Mouse (Mus musculus) heart, embryonic 16.5 days (tissue): ENCODE measurements around the gene Npcd. TPM values are rescaled to one million over a fixed set of nuclear protein-coding genes. Genes with fewer than 3 reads are reported as not detected.

Source experiments
- ATAC-seq: fragments of 200-750 bp; cut with Nextera tagmentation; replicated peaks from 2 replicates; pipeline ENCODE4 v1.8.0; 2017; ENCODE audit warnings: moderate number of reproducible peaks; ENCODE audit not compliant: insufficient read depth, low FRiP score; ENCODE audit errors: extremely low read depth
- H3K27ac ChIP-seq: fragments of 300-500 bp; sonication (generic); 2 replicates; pipeline ENCODE4 v1.5.1; 2014; ENCODE audit warnings: mild to moderate bottlenecking, low read length, control low read depth, moderate library complexity
- H3K27me3 ChIP-seq: fragments of 300-500 bp; sonication (generic); 2 replicates; pipeline ENCODE4 v1.6.1; 2014; ENCODE audit warnings: low read length, mixed read lengths; ENCODE audit not compliant: control insufficient read depth, insufficient read depth
- H3K36me3 ChIP-seq: fragments of 300-500 bp; sonication (generic); 2 replicates; pipeline ENCODE4 v1.6.1; 2014; ENCODE audit not compliant: control insufficient read depth, insufficient read depth
- H3K4me1 ChIP-seq: fragments of 300-500 bp; sonication (generic); 2 replicates; pipeline ENCODE4 v1.6.1; 2014; ENCODE audit warnings: low read length, mixed read lengths; ENCODE audit not compliant: control insufficient read depth, insufficient read depth
- H3K4me2 ChIP-seq: fragments of 300-500 bp; sonication (generic); 2 replicates; pipeline ENCODE4 v1.6.1; 2014; ENCODE audit warnings: low read depth, mild to moderate bottlenecking, control low read depth, low read length
- H3K4me3 ChIP-seq: fragments of 300-500 bp; sonication (generic); 2 replicates; pipeline ENCODE4 v1.5.1; 2014; ENCODE audit warnings: mild to moderate bottlenecking, control low read depth, low read length
- H3K9ac ChIP-seq: fragments of 300-500 bp; sonication (generic); 2 replicates; pipeline ENCODE4 v1.6.1; 2014; ENCODE audit warnings: low read length, control low read depth
- H3K9me3 ChIP-seq: fragments of 300-500 bp; sonication (generic); replicated peaks from 2 replicates; pipeline ENCODE4 v1.6.1; 2016; ENCODE audit warnings: low read length; ENCODE audit not compliant: control insufficient read depth
- WGBS: fragments of 180-500 bp; shearing (Covaris S2); extraction: QIAGEN DNeasy Blood & Tissue Kit; methylation state at CpG from one replicate; pipeline ENCODE4 v1.1.7; 2014; 5-methylcytosine and 5-hydroxymethylcytosine counted together
- polyA plus RNA-seq: library from polyadenylated mRNA; unstranded; fragments of >200 nt; fragmentation: Nextera tagmentation; extraction: Ambion mirVana; gene quantifications from 2 replicates; pipeline ENCODE4 v1.2.1, GENCODE M21; 2015

Npcd gene
- polyA plus RNA-seq, 1 experiment from 2014 or later, result not detected

DNA sequence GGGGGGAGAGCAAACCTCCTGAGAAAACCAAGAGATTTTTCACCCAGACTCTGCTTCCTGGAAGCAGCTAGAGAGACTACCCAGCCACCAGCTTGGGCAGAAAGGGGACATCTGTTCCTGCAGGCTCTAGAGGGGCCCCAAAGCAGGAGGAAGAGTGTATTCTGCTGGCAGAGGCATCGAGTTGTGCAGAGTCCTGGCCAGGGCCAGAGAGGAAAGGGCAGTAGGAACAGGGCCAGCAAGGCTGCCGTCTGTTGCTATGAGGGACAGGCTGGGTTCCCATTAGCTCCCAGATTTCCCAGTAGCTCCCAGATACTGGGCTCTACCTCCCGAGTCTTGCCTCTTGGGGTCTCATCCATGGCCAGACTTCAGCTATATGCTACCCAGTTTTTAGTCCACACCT lies 24.0 kb downstream of the Npcd start:
- no peaks in the 10 kb centered on the region for H3K4me1 ChIP-seq
- no peak overlapping the region for H3K27ac ChIP-seq
- H3K27me3 ChIP-seq, result peaks cover 35% of the 10 kb centered on the region
- H3K4me3 ChIP-seq, result no peak overlapping the region
- H3K4me2 ChIP-seq, result no peak overlapping the region
- ATAC-seq, result no peak
- H3K36me3 ChIP-seq, result no peaks in the 10 kb centered on the region
- H3K9me3 ChIP-seq, result no peaks in the 10 kb centered on the region
- 39% methylated on average over 3 of the region's 3 CpGs for WGBS
- no peak overlapping the region for H3K9ac ChIP-seq

DNA sequence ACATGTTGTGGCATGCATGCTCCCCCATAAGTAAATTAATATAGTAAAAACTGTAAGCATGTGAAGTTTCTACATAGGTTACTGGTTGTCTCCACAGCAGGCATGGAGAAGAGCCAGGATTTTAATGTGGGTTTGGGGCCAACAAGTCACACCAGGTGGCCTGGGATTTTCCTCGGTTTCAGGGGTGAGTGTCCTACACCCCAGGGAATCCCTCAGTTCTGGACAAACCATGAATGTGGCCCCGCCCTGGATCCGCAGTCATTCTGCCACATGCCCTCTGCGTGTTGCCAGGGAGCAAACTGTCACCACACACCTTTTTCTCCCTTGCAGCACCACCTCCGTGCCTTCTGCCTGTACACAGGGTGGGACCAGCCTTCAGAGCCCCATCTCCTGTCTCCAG lies 25.4 kb downstream of the Npcd start:
- Histone ChIP-seq H3K27ac (no peak overlapping the region), H3K36me3 (no peaks in the 10 kb centered on the region), H3K4me3 (no peak overlapping the region), H3K27me3 (peaks cover 42% of the 10 kb centered on the region), H3K4me1 (peaks cover 2% of the 10 kb centered on the region), H3K4me2 (no peak overlapping the region), H3K9ac (no peak overlapping the region), H3K9me3 (no peaks in the 10 kb centered on the region)
- ATAC-seq, result no peak
- WGBS, result 51% methylated on average over 5 of the region's 5 CpGs

DNA sequence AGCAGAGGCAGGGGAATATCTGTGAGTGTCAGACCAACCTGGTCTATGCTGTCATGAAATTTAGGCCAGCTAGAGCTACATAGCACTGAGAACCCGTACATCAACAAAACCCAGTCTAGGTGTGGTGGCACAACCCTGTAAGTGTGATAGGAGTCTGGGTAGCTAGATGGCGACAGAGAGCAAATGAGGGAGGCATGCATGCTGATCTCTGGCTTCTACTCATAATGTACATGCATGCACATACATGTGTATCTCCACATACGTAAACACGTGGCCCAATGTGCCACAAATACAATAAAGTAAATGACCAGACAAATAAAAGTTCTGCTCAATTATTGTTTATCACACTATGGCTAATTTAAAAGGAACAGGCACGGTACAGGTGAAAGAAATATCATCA lies 25.9 kb downstream of the Npcd start:
- ATAC-seq, result no peak
- no peak overlapping the region for H3K4me2 ChIP-seq
- 30% methylated on average over 5 of the region's 5 CpGs for WGBS
- H3K9me3 ChIP-seq, result no peaks in the 10 kb centered on the region
- no peak overlapping the region for H3K4me3 ChIP-seq
- no peaks in the 10 kb centered on the region for H3K36me3 ChIP-seq
- peaks cover 47% of the 10 kb centered on the region for H3K27me3 ChIP-seq
- peaks cover 3% of the 10 kb centered on the region for H3K4me1 ChIP-seq
- H3K9ac ChIP-seq, result no peak overlapping the region
- no peak overlapping the region for H3K27ac ChIP-seq

DNA sequence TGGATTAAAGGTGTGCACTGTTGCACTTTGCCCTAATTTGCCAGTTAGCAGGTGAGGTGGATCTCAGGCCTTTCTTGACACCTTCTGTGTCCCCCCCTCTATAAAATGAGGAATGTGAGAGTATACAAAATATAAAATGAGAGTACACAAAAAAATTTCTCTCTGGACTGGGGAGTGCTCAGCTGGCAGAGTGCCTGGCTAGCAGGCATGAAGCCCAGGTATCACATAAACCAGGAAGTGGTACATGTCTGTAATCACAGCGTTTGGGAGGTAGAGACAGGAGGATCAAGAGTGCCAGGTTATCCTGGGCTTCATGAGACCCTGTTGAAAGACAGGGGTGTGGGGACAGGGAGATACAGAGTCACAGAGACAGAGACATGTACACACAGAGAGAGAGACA lies 27.0 kb downstream of the Npcd start:
- ATAC-seq, result no peak
- Histone ChIP-seq H3K36me3 (no peaks in the 10 kb centered on the region), H3K9ac (no peak overlapping the region), H3K4me2 (no peak overlapping the region), H3K4me1 (peaks cover 3% of the 10 kb centered on the region), H3K27me3 (peaks cover 58% of the 10 kb centered on the region), H3K9me3 (no peaks in the 10 kb centered on the region), H3K27ac (no peak overlapping the region), H3K4me3 (no peak overlapping the region)
- WGBS, result 29% methylated on average over 1 of the region's 1 CpGs

DNA sequence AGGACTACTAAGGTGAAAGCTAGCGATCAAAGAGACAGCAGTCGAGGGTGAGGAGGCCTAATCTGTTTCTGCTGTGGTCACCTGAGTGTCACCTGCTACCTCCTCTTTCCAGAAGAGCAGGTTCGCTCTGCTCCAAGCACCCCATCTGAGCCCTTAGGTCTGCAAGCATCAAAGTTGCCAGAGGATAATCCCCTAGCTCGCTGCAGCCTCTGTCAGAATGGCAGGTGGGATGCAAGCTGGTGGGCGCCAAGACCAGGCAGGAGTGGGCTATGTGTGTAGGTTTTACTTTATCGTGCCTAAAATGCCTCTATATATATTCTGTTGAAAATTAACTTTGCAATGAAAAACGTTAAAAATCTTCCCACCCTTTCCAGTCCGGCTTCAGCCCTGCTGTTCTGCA lies 28.8 kb downstream of the Npcd start:
- no peaks in the 10 kb centered on the region for H3K9me3 ChIP-seq
- no peak overlapping the region for H3K9ac ChIP-seq
- H3K4me2 ChIP-seq, result no peak overlapping the region
- no peak for ATAC-seq
- H3K4me1 ChIP-seq, result peaks cover 3% of the 10 kb centered on the region
- H3K27ac ChIP-seq, result no peak overlapping the region
- H3K36me3 ChIP-seq, result no peaks in the 10 kb centered on the region
- 27% methylated on average over 8 of the region's 8 CpGs for WGBS
- H3K27me3 ChIP-seq, result peaks cover 65% of the 10 kb centered on the region
- H3K4me3 ChIP-seq, result no peak overlapping the region

DNA sequence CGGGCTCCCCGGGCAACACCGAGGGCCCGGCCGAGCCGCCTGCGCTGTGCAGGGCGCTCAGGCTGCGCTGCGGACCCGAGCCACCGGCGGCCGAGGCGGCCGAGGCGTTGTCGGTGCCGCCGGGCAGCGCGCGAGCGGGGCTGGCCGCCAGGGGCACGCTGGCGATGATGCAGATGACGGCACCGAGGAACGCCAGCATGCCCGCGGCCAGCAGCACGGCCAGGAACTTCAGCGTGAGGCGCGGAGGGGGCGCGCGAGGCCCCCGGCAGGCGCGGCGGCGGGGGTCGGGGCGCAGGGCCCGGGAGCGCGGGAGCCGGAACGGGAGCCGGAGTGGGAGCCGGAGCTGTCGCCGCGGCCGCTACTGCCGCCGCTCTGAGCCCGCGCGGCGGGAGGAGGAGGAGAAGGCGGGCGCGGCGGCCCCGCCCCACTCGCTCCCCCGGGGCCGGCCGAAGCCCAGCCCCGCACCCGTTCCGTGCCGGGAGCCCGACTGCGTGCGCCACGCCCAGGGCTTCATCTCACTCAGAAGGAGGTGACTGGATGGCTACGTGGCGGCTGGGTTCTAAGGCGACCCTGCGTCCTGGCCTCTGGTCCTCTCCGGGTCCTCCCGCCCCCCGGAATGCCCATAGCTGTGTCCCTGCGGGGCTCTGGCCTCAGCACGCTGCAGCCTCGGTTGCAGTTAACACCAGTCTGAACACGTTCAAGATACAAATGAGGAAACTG lies 29.5 kb downstream of the Npcd start, which contains the start of gene Nptxr:
TSS of gene Nptxr (minus strand) at position 415 of the 720 bp plus-strand sequence.
- Histone ChIP-seq H3K27ac (no peak within 1 kb of the TSS), H3K9ac (peak within 1 kb of the TSS; percentile 70), H3K27me3 (peaks cover 67% of the 10 kb centered on the region), H3K4me3 (peak within 1 kb of the TSS; percentile 71), H3K36me3 (no peaks in the 10 kb centered on the region), H3K4me1 (peaks cover 3% of the 10 kb centered on the region), H3K4me2 (peak within 1 kb of the TSS; percentile 95), H3K9me3 (no peaks in the 10 kb centered on the region)
- peak; percentile 79 for ATAC-seq
- WGBS, result under 1% methylated on average over 62 of the region's 91 CpGs

DNA sequence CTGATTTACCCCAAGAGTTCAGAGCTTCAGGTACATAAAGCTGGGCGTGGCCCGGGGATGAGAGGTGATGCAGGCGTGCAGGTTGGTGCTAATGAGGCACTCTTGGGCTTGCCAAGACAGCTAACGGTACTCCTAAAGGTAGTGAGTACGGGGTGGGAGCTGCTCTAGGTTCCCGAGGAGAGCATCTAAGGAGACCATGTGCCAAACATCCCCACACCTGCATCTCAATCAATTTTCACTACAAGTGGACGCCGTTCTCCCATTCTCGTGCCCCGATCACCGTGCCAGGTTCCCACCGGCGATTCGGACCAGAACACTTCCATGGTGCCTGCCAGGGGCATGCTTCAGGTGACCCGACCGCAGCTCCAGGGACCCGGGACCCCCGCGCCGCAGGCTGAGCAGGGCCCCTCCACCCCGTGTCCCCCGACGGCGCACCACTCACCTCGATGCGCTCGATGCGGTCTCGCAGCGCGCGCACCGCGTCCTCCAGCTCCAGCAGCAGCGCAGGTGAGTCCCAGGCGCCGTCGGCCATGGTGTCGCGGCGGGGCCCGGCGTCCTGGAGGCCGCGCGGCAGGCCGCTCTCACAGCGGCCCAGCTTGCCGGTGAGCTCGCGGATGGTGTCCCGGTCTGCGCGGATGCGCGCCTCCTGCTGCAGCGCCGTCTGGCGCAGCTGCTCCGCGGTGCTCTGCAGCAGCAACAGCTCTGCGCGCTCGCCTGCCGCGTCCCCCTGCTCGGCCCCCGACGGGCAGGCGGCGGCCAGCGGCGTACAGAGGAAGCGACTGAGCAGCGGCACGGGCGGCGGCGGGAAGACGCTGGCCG lies 30.3 kb downstream of the Npcd start:
- no peak overlapping the region for H3K27ac ChIP-seq
- peak; percentile 56 for ATAC-seq
- H3K4me2 ChIP-seq, result peak overlapping the region; percentile 95
- no peaks in the 10 kb centered on the region for H3K36me3 ChIP-seq
- H3K9me3 ChIP-seq, result no peaks in the 10 kb centered on the region
- peaks cover 63% of the 10 kb centered on the region for H3K27me3 ChIP-seq
- 6% methylated on average over 78 of the region's 81 CpGs for WGBS
- H3K9ac ChIP-seq, result peak overlapping the region; percentile 70
- H3K4me3 ChIP-seq, result peak overlapping the region; percentile 71
- peaks cover 3% of the 10 kb centered on the region for H3K4me1 ChIP-seq

DNA sequence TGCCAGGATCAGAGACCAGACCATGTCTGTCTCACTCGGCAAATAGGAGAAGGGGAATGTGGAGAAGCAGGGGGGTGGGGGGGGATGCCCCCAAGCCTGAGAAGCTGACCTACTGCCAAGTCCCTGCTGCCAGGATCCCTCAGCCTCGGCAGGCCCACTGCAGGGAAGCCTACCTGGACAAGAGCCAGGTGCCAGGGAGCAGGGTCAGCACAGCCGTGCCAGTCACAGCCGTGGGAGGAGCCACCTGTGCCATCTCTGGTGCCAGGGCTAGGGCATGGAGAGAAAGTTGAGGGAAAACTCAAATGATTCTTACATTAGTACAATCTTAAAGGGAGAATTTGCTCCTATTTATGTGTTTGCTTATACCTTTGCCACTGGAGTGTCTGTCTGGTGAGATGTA lies 31.7 kb downstream of the Npcd start:
- 47% methylated on average over 4 of the region's 4 CpGs for WGBS
- H3K36me3 ChIP-seq, result no peaks in the 10 kb centered on the region
- H3K4me1 ChIP-seq, result peaks cover 3% of the 10 kb centered on the region
- H3K4me3 ChIP-seq, result no peak overlapping the region
- no peak for ATAC-seq
- H3K9me3 ChIP-seq, result no peaks in the 10 kb centered on the region
- no peak overlapping the region for H3K9ac ChIP-seq
- no peak overlapping the region for H3K4me2 ChIP-seq
- peaks cover 58% of the 10 kb centered on the region for H3K27me3 ChIP-seq
- no peak overlapping the region for H3K27ac ChIP-seq

DNA sequence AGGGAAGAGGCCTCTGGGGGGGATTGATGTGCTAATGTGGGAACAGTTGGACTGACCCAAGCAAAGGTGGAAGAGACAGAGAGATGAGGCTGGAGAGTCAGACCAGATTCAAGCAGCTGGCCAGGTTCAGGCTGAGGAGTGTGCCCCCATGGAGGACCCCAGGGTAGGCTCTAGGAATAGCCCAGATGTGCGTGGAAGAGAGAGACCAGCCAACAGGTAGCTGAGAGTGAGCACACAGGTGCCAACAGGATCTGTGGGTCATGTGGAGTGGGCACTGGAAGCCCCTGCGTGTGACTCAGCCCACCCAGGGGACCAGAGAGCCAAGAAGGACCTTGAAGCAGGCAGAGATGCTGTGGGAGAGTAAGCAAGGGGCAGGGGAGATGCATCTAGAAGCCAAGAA lies 32.4 kb downstream of the Npcd start:
- Histone ChIP-seq H3K9ac (no peak overlapping the region), H3K4me3 (no peak overlapping the region), H3K27ac (no peak overlapping the region), H3K4me2 (no peak overlapping the region), H3K4me1 (peaks cover 3% of the 10 kb centered on the region), H3K36me3 (no peaks in the 10 kb centered on the region), H3K9me3 (no peaks in the 10 kb centered on the region), H3K27me3 (peaks cover 52% of the 10 kb centered on the region)
- ATAC-seq, result no peak
- 48% methylated on average over 2 of the region's 2 CpGs for WGBS
